Mouse (Mus musculus) ES-Bruce4 (cell line): Measurements from ENCODE around the gene Fat2. TPM values are rescaled to one million over a fixed set of nuclear protein-coding genes. Genes with fewer than 3 reads are reported as not detected.

Source experiments
- H3K27ac ChIP-seq: 2 replicates; pipeline ENCODE4 v1.5.1; 2012; ENCODE audit warnings: low read length, inconsistent platforms; ENCODE audit not compliant: insufficient read depth
- H3K27me3 ChIP-seq: 2 replicates; pipeline ENCODE4 v1.6.1; 2012; ENCODE audit warnings: mild to moderate bottlenecking, low read length, inconsistent platforms; ENCODE audit not compliant: control insufficient read depth, poor library complexity, insufficient read depth, severe bottlenecking
- H3K36me3 ChIP-seq: 2 replicates; pipeline ENCODE4 v1.6.1; 2012; ENCODE audit warnings: inconsistent platforms, mild to moderate bottlenecking, low read length, moderate library complexity; ENCODE audit not compliant: control insufficient read depth, poor library complexity, insufficient read depth, severe bottlenecking
- H3K4me1 ChIP-seq: one replicate; pipeline ENCODE4 v1.8.1; 2011; ENCODE audit warnings: low read length; ENCODE audit not compliant: control insufficient read depth, insufficient read depth
- H3K4me3 ChIP-seq: 2 replicates; pipeline ENCODE4 v1.5.1; 2011; ENCODE audit warnings: low read depth, mild to moderate bottlenecking, low read length
- H3K9ac ChIP-seq: 2 replicates; pipeline ENCODE4 v1.6.1; 2012; ENCODE audit warnings: low read depth, mild to moderate bottlenecking, inconsistent platforms; ENCODE audit not compliant: poor library complexity, severe bottlenecking
- H3K9me3 ChIP-seq: replicated peaks from 2 replicates; pipeline ENCODE4 v1.6.1; 2012; ENCODE audit warnings: mild to moderate bottlenecking, low read length, inconsistent platforms; ENCODE audit not compliant: control insufficient read depth, poor library complexity, insufficient read depth, severe bottlenecking
- CTCF ChIP-seq: IDR thresholded peaks from one replicate; pipeline ENCODE4 v1.8.1; 2011; ENCODE audit warnings: low read depth, low read length
- EP300 ChIP-seq: IDR thresholded peaks from 2 replicates; pipeline ENCODE4 v1.6.1; 2011; ENCODE audit warnings: low read depth, low read length; ENCODE audit not compliant: insufficient read depth
- POLR2A ChIP-seq: IDR thresholded peaks from one replicate; pipeline ENCODE4 v1.8.1; 2011; ENCODE audit warnings: low read length; ENCODE audit not compliant: insufficient read depth
- polyA plus RNA-seq: library from polyadenylated mRNA; stranded (reverse); fragments of >200 nt; gene quantifications from 2 replicates; pipeline ENCODE4 v1.2.4, GENCODE M21; 2011; ENCODE audit warnings: low read depth; ENCODE audit not compliant: missing spikeins, insufficient read depth, insufficient read length

Fat2 gene
- polyA plus RNA-seq, 1 experiment: 0.90 TPM

- H3K36me3 ChIP-seq: no peaks in the 10 kb centered on the region
- no peak for TF ChIP-seq POLR2A
- no peak for TF ChIP-seq EP300
- TF ChIP-seq CTCF: no peak
- no peaks in the 10 kb centered on the region for H3K4me1 ChIP-seq
- no peaks in the 10 kb centered on the region for H3K27me3 ChIP-seq
- no peaks in the 10 kb centered on the region for H3K9me3 ChIP-seq
- no peak overlapping the region for H3K9ac ChIP-seq
- H3K27ac ChIP-seq: no peak overlapping the region
- no peak overlapping the region for H3K4me3 ChIP-seq
Observed at GRCm38 (mm10) chr11:55364662-55365061, 28.3 kb upstream of the Fat2 start.

GRCm38 (mm10) chr11:55358094-55358783 lies 21.9 kb upstream of the Fat2 start:
- Histone ChIP-seq H3K4me3 (no peak overlapping the region), H3K4me1 (no peaks in the 10 kb centered on the region), H3K27ac (no peak overlapping the region), H3K27me3 (no peaks in the 10 kb centered on the region), H3K36me3 (no peaks in the 10 kb centered on the region), H3K9ac (no peak overlapping the region), H3K9me3 (no peaks in the 10 kb centered on the region)
- TF ChIP-seq CTCF (no peak), POLR2A (no peak), EP300 (no peak)

DNA sequence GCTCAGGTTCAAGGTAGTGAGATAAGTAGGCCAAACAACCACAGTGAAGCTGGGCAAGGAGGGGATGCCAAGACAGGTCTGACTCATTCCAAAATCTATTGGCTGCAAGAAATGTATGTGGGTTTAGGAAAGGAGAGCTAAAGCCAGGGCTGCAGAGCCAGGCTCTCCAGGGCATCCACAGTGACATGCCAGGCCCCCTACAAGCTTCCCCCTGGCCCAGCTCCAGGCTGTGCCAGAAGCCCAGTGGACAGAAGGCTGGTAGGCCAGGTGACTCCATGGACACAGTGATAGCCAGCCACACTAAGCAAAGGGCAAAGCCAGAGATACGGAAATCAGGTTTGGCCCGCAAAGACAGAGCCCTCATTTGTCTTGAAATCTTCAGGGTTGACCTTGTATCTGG lies 20.5 kb upstream of the Fat2 start:
- Histone ChIP-seq H3K4me1 (no peaks in the 10 kb centered on the region), H3K4me3 (no peak overlapping the region), H3K9me3 (no peaks in the 10 kb centered on the region), H3K27ac (no peak overlapping the region), H3K9ac (no peak overlapping the region), H3K27me3 (no peaks in the 10 kb centered on the region), H3K36me3 (no peaks in the 10 kb centered on the region)
- no peak for TF ChIP-seq POLR2A
- TF ChIP-seq EP300: no peak
- no peak for TF ChIP-seq CTCF

DNA sequence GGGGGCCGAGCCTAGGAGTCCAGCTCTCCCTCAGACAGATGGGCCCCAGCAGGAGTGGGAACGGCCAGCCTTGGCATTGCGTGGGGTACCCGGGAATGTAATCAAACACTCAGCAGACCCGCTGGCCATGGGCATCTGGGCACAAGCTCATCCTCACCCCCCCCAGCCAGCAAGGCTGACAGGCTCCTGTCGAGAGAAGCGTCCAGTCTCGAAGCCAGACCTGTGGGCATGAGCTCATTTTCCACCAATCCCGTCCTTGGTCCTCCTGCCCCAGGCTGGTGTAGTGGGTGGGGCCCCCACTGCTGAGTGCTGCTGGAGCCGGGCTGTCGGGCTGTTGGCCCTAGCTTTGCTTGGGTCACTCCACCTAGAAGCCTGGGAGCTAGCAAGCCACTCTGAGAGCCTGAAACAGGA lies 5.6 kb upstream of the Fat2 start:
- H3K4me1 ChIP-seq: no peaks in the 10 kb centered on the region
- no peak overlapping the region for H3K4me3 ChIP-seq
- H3K27ac ChIP-seq: no peak overlapping the region
- no peaks in the 10 kb centered on the region for H3K27me3 ChIP-seq
- no peak overlapping the region for H3K9ac ChIP-seq
- TF ChIP-seq CTCF (no peak), POLR2A (no peak), EP300 (no peak)
- no peaks in the 10 kb centered on the region for H3K36me3 ChIP-seq
- H3K9me3 ChIP-seq: no peaks in the 10 kb centered on the region

GRCm38 (mm10) chr11:55340789-55341188 lies 4.4 kb upstream of the Fat2 start:
- no peaks in the 10 kb centered on the region for H3K36me3 ChIP-seq

DNA sequence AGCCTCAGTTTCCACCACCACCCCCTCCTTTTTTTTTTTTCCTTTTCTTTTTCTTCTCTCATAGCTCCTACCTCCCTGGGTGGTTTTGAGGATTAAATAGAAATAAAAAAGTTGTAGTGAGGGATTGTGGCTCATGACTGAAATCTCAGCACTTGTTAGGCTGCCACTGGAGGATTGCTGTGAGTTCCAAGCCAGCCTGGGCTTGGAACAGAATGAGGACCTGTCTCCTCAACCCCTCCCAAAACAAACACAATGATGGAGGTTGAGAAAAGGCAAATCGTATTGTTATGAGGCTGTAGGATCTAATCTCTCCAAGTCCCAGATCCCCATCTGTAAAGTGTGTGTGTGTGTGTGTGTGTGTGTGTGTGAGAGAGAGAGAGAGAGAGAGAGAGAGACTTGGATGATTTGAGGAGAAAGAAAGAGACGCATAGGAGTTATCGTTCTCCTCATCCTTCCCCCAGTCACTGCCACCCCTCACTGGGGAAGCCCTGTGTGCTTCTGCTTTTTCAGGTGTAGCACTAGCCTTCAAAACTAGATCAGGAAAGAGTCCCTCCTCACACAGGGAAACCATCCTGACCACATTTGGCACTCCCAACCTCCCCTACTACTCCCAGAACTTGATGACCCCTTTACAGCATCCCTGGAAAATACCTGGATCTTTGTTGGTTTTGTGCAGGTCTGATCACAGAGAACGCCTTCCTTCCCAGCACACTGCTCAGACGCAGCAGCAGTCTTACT lies 837 bp upstream of the Fat2 start:
- Histone ChIP-seq H3K27ac (no peak overlapping the region), H3K9ac (no peak overlapping the region), H3K36me3 (no peaks in the 10 kb centered on the region), H3K27me3 (no peaks in the 10 kb centered on the region), H3K4me1 (no peaks in the 10 kb centered on the region), H3K9me3 (no peaks in the 10 kb centered on the region), H3K4me3 (no peak overlapping the region)
- TF ChIP-seq POLR2A (no peak), CTCF (no peak), EP300 (no peak)

More at GRCm38 (mm10) chr11:55340789-55341188, 4.4 kb upstream of the Fat2 start:
- H3K9me3 ChIP-seq: no peaks in the 10 kb centered on the region
- no peak overlapping the region for H3K4me3 ChIP-seq
- no peak overlapping the region for H3K27ac ChIP-seq
- H3K4me1 ChIP-seq: no peaks in the 10 kb centered on the region
- TF ChIP-seq EP300: no peak
- TF ChIP-seq CTCF: no peak
- no peak for TF ChIP-seq POLR2A
- no peaks in the 10 kb centered on the region for H3K27me3 ChIP-seq
- no peak overlapping the region for H3K9ac ChIP-seq
